Mouse (Mus musculus): ENCODE data around the gene Gapdhs. TPM values are rescaled to one million over a fixed set of nuclear protein-coding genes. Genes with fewer than 3 reads are reported as not detected.

The Gapdhs gene
- total RNA-seq, 1 experiment from 2014 or later: not detected

DNA sequence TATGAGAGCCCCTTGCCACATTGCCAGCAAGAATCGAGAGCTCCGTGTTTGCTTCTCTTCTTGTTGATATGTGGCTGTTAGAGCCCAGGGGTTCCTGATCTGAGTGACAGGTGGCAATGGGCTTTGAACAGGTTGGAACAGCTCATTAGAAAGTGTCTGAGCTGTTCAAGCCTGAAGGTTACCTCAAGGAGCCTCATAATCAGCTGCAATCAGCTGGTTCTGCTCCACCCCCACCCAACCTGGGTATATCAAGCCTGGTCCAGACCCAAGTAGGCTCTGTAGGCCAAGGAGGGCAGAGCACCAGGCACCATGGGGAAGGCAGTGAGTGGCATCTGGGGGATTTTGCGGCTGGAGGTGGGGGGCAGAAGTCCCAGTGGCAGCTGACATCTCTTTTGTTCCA is 31.5 kb downstream of the Gapdhs start, which contains the start of gene Atp4a:
TSS of gene Atp4a (plus strand) at position 268 of the 400 bp plus-strand sequence.
- ATAC-seq (replicated peaks in 1 of 2; ENCODE audit: insufficient read depth in 1 of 2, low FRiP score in 2 of 2, low TSS enrichment in 1 of 2, low read depth in 1 of 2, poor library complexity in 2 of 2, severe bottlenecking in 2 of 2): no peak

DNA sequence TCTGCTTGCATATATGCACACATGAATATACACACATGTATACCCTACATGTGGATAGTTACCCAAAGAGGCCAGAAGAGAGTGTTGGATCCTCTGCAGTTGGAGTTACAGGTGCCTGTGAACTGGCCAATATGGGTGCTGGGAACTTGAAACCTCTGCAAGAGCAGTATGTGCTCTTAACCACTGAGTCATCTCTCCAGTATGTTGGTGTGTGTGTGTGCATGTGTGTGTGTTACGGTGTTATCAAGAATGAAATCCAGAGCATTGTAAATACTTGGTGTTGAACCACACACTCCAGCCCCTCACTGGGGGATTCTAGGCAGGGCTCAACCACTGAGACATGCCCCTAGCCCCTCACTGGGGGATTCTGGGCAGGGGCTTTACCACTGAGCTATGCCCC is 36.0 kb downstream of the Gapdhs start:
- ATAC-seq (replicated peaks in 1 of 2; ENCODE audit: insufficient read depth in 1 of 2, low FRiP score in 2 of 2, low TSS enrichment in 1 of 2, low read depth in 1 of 2, poor library complexity in 2 of 2, severe bottlenecking in 2 of 2): no peak

DNA sequence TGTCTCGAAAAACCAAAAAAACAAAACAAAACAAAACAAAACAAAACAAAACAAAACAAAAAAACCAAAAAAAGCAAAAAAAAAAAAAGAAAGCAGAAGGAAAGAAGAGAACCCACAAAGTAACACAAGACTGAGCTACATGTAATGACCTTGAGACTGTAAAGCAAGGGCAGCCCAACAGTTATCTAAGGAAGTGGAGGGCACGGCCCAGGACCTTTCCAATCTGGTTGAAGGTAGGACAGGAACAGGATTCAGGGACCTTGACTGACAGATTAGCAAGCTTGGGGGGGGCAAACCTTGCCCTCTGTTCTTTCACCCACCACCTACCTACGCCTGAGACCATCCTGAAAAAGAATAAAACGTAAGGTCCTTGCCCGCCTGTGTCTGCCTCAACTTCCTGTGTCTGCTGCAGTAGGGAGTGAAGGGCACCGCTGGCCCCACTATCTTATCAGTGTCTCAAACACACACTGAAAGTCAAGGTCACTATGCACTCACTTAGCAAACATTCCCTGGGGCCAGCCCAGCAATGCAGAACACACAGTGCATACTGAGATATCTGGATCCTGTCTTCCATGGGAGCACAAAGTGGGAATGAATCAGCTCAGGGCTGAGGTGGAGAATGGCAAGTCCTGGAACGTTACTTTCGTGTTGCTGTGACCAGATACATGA is 37.1 kb downstream of the Gapdhs start:
- no peak for ATAC-seq (replicated peaks in 1 of 2; ENCODE audit: insufficient read depth in 1 of 2, low FRiP score in 2 of 2, low TSS enrichment in 1 of 2, low read depth in 1 of 2, poor library complexity in 2 of 2, severe bottlenecking in 2 of 2)

DNA sequence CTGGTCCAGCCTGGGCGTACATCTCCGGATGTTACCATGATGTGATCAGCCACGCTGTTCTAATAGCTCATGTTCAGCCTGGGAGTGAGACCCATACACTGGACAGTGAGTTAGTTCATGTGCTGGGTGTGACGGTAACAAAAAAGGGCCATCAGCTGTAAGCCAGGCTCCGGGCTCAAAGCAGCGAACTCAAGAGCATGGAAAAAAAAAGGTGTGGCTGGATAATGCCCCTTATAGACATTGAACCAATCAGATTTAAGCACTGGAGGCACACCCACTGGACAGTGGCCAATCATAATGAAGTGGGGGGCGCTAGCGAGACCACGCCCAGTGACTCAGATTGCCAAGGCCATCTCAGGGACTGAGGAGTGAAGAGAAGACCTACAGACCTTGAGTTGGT is 44.9 kb downstream of the Gapdhs start, which contains the start of gene 2200002J24Rik:
TSS of gene 2200002J24Rik (plus strand) at position 338 of the 400 bp plus-strand sequence.
- ATAC-seq (replicated peaks in 1 of 2; ENCODE audit: insufficient read depth in 1 of 2, low FRiP score in 2 of 2, low TSS enrichment in 1 of 2, low read depth in 1 of 2, poor library complexity in 2 of 2, severe bottlenecking in 2 of 2): peak in 1 of 2 experiments; percentile 17; a peak in 1 of 4 replicates

DNA sequence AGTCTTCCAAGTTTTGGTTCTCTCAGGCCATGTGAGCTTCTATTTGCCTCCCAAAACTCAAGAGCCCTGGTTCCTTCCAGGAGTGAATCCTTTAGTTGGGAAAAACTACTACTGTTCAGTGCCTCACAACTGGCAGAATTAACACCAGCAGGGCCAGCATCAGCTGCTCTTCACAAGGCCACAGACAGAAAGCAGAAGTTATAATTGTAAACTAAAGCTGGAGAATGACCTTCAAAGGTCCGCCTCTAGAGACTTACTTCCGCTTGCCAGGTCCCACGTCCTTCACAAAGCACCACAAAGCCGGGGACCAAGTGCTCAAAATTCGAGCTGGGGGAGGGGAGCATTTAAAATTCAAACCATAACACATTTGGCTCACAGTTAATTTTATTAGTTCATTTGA is 45.4 kb downstream of the Gapdhs start:
- ATAC-seq (replicated peaks in 1 of 2; ENCODE audit: insufficient read depth in 1 of 2, low FRiP score in 2 of 2, low TSS enrichment in 1 of 2, low read depth in 1 of 2, poor library complexity in 2 of 2, severe bottlenecking in 2 of 2): peak; percentile 97 to 99

DNA sequence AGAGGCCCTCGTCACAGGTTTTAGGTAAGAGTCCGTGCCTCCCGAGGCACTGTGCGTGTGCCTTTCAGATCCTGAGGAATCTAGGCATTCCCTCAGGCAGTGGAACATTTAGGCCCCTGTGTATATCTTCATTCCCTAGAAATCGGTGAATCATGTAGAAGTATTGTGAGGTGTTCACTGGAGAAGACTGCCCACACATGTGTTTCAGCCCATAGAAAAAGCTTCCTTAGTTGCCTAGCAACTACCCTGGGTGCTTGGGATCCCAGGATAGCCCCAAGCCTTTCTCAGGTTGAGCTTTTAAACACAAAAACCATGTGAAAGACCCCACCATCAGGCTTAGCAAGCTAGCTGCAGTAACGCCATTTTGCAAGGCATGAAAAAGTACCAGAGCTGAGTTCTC is 55.2 kb downstream of the Gapdhs start:
- ATAC-seq (replicated peaks in 1 of 2; ENCODE audit: insufficient read depth in 1 of 2, low FRiP score in 2 of 2, low TSS enrichment in 1 of 2, low read depth in 1 of 2, poor library complexity in 2 of 2, severe bottlenecking in 2 of 2): no peak

DNA sequence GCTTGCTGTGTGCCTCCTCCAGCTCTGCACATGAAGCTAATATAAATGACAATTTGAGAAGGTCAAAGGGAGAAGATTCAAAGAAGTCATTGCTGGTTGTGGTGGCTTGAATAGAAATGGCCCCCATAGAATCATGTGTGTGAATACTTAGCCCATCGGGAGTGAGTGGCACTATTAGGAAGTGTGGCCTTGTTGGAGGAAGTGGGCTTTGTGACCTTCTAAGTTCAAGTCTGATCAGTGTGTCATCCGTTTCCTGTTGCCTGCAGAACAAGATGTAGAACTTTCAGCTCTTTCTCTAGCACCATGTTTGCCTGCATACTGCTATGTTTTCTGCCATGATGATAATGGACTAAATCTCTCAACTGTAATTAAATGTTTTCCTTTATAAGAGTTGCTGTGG is 60.1 kb downstream of the Gapdhs start:
- no peak for ATAC-seq (replicated peaks in 1 of 2; ENCODE audit: insufficient read depth in 1 of 2, low FRiP score in 2 of 2, low TSS enrichment in 1 of 2, low read depth in 1 of 2, poor library complexity in 2 of 2, severe bottlenecking in 2 of 2)

DNA sequence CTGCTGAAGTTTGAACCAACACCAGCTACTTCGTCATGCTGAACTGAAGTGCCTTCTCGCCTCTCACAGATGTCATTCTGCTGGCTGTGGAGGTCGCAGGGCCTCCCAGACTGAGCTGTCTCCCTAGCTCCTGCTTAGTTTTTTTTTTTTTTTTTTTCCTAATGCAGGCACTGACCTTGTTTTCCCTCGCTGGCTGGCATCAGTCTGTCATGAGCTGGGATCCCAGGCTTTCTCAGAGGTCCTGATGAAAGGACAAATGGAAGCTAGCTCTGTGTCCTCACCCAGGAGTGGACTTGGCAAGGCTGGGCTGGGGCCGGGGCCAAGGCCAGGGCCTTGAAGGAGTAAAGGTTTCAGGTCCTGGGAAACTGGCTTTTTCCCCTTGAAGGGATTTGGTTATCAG is 61.6 kb downstream of the Gapdhs start:
- ATAC-seq (replicated peaks in 1 of 2; ENCODE audit: insufficient read depth in 1 of 2, low FRiP score in 2 of 2, low TSS enrichment in 1 of 2, low read depth in 1 of 2, poor library complexity in 2 of 2, severe bottlenecking in 2 of 2): no peak

Other genes starting within 250 kb of the Gapdhs start
- 10.3 and 15.1 TPM in 2 replicates for gene Arhgap33, start 208.6 kb downstream of the Gapdhs start, total RNA-seq (2017)
- 1.6 and 2.7 TPM in 2 replicates for gene Hspb6, start 191.5 kb downstream of the Gapdhs start, total RNA-seq (2017)
- gene Proser3, start 191.4 kb downstream of the Gapdhs start, total RNA-seq (2017): 14.4 and 17.1 TPM in 2 replicates
- 19.6 and 39.0 TPM in 2 replicates for gene Lin37, start 183.8 kb downstream of the Gapdhs start, total RNA-seq (2017)
- gene U2af1l4, start 180.4 kb downstream of the Gapdhs start, total RNA-seq (2017): 79.4 and 148 TPM in 2 replicates
- 5.0 and 9.4 TPM in 2 replicates for gene Gm49396, start 180.3 kb downstream of the Gapdhs start, total RNA-seq (2017)
- 122 and 158 TPM in 2 replicates for gene Psenen, start 180.1 kb downstream of the Gapdhs start, total RNA-seq (2017)
- gene Igflr1, start 178.3 kb downstream of the Gapdhs start, total RNA-seq (2017): 0.63 TPM in 1 of 2 replicates, not detected in the other
- 18.7 and 26.5 TPM in 2 replicates for gene Kmt2b, start 155.0 kb downstream of the Gapdhs start, total RNA-seq (2017)
- not detected in 2 replicates for gene Zbtb32, start 144.8 kb downstream of the Gapdhs start, total RNA-seq (2017)
- not detected in 2 replicates for gene Upk1a, start 130.8 kb downstream of the Gapdhs start, total RNA-seq (2017)
- gene Cox6b1, start 117.5 kb downstream of the Gapdhs start, total RNA-seq (2017): 272 and 375 TPM in 2 replicates
- gene Etv2, start 107.8 kb downstream of the Gapdhs start, total RNA-seq (2017): not detected in 2 replicates
- gene Rbm42, start 93.4 kb downstream of the Gapdhs start, total RNA-seq (2017): 17.5 and 44.4 TPM in 2 replicates
- gene Haus5, start 78.7 kb downstream of the Gapdhs start, total RNA-seq (2017): 16.2 and 20.0 TPM in 2 replicates
- gene Pmis2, start 72.1 kb downstream of the Gapdhs start, total RNA-seq (2017): not detected in 2 replicates
- not detected in 2 replicates for gene 2200002J24Rik, start 44.8 kb downstream of the Gapdhs start, total RNA-seq (2017)
- 0.25 TPM in 1 of 2 replicates, not detected in the other for gene Atp4a, start 31.5 kb downstream of the Gapdhs start, total RNA-seq (2017)
- 34.0 and 38.9 TPM in 2 replicates for gene Tmem147, start 14.1 kb downstream of the Gapdhs start, total RNA-seq (2017)
- gene Sbsn, start 7.8 kb upstream of the Gapdhs start, total RNA-seq (2017): 0.25 and 2.8 TPM in 2 replicates
- 5.8 TPM in 1 of 2 replicates, not detected in the other for gene Dmkn, start 20.1 kb upstream of the Gapdhs start, total RNA-seq (2017)
- gene Krtdap, start 44.2 kb upstream of the Gapdhs start, total RNA-seq (2017): not detected in 2 replicates
- 31.8 and 42.8 TPM in 2 replicates for gene Ffar2, start 80.1 kb upstream of the Gapdhs start, total RNA-seq (2017)
- gene Ffar3, start 112.5 kb upstream of the Gapdhs start, total RNA-seq (2017): not detected in 2 replicates
- not detected in 2 replicates for gene Ffar1, start 117.9 kb upstream of the Gapdhs start, total RNA-seq (2017)
- gene Cd22, start 136.7 kb upstream of the Gapdhs start, total RNA-seq (2017): not detected in 2 replicates
- 0.38 TPM in 1 of 2 replicates, not detected in the other for gene Mag, start 171.2 kb upstream of the Gapdhs start, total RNA-seq (2017)
- not detected in 2 replicates for gene Hamp2, start 181.0 kb upstream of the Gapdhs start, total RNA-seq (2017)
- not detected in 2 replicates for gene Hamp, start 200.4 kb upstream of the Gapdhs start, total RNA-seq (2017)
- gene Usf2, start 213.1 kb upstream of the Gapdhs start, total RNA-seq (2017): 120 and 164 TPM in 2 replicates
- 1.2 and 2.4 TPM in 2 replicates for gene Lsr, start 229.8 kb upstream of the Gapdhs start, total RNA-seq (2017)
- gene Fam187b, start 230.1 kb upstream of the Gapdhs start, total RNA-seq (2017): not detected in 2 replicates